Mouse (Mus musculus) mature B cell (primary cell): ENCODE measurements at regions not wholly inside any gene's neighbourhood (a gene's known extent, or its start where the extent isn't known, plus 50 kb on each side); places are given as distances from the start of the nearest gene placed in this dataset.

Experiments used
- in situ Hi-C: fragments of 300-500 bp; cut with MboI; formaldehyde crosslinking; loops from 2 replicates; pipeline ENCODE4 v1.14.3; 2019

DNA sequence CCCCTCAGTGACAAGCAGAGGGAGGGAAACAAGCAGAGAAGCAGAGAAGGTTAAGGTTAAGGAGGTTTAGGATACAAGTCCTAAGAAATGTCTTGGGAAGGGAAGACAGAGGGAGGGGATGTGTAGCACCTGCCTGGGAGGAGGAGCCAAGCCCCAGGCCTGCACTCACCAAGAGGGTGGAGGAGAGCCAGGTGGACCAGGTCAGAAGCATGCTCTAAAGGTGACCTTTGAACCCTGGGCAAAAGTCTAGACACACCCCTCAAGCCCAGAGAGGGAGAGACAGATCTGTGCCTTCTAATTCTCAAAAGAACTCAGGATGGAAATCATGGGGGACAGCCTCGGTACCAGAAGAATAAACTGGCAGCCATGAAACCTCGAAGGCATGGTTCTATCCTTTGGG lies 54.4 kb upstream of the Calm2 start:
- in situ Hi-C loops: no loop called here

DNA sequence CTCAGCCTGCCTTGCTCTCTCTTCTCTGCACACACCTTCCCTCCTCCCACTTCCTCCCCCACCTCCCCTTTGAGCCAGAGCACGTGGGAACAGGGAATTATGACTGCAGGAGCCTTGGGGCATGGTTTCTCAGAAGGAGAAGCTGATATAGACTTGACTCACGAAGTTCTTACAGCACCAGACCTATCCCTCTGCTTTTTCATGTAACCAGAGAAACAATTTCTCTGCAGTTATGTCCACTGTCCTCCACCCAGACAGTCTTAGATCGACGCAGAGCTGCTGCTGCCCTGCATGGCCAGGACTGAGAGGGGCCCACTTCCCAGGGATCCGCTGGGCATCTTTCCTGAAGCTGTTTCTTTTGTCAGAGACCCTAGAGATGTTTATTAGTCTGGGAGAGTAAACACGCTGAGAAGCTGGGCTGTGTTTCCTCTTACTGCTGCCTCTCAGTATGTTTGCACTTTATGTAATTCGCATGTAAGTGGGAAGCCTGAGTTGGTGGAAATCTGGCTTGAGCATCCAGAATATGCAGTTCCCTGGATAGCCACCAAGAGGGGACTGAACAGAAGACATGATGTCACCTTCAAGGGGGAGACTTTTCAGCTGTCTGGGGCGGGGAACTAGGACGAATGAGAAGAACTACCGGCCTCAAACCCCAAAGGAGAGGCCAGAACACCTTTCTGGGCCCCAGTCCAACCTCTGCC lies 55.1 kb upstream of the Calm2 start:
- in situ Hi-C loops: no loop called here

DNA sequence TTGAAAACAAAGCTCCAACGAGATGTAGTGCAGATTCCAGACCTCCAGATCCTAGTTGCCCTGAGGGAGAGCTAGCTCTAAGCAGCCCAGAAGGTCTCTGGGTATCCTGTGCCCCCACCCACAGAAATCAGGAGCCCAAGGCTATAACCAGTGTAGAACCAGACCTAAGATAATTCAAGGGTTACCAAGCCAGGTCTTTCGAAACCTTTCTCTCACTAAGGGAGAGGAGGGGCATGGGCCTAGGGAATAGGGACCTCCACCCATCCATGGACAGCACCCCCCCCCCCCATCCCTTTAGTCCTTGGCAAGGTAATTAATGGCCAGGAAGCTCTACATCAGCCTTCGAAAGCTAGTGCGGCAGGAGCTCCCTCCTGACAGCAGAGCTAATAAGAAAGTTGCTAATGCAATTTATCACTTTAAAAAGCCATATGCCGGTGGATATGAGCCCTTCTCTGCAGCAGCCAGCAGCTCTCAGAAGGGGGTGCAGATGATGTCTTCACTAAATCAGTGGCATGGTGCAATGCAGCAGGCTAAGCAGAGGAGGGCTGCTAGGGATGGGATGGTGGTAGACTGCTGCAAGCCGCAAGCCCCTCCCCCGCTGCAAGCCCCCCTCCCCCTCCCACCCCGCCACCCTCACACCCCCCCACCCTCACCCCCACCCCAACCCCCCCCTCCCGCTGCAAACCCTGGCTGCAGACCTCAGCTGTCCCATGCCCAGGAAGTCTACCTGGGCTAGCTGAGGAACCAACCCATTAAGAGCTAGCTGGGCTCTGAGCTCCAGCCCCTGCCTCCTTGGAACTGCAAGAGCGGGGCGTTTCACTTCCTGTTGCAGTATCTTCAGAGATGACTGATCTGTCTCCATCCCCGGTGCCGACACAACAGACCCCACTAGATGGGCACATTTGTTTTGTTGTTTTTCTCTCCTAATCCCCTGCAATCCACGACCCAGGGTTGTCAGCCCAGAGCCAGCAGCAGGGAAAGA lies 55.9 kb upstream of the Calm2 start:
- in situ Hi-C loops: no loop called here

DNA sequence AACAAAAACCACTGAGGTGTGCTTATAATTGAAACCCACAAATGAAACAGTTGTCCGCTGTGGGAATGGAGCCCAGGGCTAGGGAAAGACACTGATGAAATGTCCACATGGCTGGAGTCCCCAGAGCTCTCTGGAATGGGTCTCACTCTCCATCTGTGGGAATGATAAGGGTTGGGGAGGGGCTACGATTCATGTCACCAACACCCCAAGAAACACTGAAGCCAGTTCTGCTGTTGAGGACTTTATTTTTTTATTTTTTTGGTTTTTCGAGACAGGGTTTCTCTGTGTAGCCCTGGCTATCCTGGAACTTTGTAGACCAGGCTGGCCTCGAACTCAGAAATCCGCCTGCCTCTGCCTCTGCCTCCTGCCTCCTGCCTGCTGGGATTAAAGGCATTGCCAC lies 56.8 kb upstream of the Calm2 start:
- in situ Hi-C loops: no loop called here

DNA sequence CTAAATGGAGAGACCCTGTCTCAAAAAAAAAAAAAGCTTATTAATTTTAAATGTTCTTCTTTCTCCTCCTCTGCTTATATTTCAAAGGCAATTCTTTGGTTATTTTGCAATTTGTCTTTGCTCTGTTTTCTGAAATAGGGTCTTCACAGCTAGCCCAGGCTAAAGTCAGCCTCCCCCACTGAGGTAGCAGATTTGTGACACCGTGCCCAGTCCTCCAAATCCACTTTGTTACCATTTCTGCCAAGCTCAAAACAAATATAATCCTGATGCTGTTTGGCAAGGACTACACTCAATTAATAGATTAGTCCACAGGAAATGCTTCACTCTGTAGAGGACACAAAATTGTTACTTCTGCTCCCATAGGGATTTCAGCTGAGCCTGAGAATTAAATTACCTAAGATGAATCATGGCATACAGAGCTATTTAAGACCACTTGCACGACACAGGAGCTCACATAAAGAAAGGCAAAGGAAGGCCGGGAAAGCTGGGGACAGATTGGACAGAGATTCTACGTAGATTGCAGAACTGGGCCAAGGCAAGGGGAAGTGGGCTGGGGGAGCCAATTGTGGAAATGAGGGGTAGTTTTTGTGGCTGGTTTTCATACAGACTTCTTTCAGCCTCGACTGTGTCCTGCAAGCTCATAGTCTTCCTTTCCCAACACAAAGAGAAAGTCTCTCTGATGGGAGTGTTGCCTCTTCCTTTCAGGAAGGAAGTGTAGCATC lies 58.4 kb upstream of the Calm2 start:
- in situ Hi-C loops: no loop called here

DNA sequence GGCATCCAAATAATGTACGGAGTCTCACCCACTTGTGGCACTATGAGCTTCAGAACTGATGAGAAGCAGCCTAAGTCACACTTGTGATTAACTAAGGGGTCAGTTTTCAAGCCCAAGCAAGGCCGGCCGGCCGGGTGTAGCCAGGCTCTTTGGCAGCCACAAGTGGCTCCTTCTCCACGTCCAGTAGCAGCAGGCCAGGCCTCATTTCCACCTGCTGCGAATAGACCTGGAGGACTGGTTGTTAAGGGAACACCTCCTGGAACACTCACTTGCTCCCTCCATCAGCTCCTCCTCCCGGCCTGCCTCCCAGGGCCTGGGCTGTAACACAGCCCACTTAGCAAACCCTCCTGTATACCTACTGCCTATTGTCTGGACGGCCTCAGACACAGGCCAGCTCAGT lies 61.1 kb upstream of the Calm2 start:
- in situ Hi-C loops: no loop called here

DNA sequence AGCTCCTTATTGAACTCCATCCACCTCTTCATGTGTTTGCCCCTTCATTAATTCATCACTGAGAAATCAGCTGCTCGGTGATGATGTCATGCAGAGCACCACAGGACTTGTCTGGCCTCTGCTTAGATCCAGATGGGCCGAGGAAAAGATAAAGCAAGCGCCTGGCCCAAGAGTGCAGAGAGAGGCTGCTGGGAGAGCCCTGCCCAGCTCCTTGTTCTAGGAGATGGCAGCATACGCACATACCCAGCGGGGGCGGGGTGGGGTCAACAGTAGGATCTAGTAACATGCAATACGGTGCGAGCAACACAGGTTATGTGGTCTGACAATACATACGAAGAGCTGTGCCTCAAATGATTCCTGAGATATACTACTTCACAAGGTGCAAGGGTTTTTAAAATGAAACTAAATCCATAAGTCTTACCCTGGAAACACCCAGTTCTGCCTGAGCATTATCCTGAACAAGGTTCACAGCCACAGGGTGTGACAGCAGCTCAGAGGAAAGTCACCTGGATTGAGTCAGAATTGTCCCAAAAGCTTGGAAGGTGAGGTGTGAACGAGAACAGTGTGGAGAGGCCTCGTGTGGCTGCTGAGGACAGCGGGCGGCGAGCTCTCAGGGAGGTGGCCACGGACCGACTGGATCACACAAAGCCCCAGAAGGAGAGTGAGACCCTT lies 62.0 kb upstream of the Calm2 start:
- in situ Hi-C loops: no loop called here

DNA sequence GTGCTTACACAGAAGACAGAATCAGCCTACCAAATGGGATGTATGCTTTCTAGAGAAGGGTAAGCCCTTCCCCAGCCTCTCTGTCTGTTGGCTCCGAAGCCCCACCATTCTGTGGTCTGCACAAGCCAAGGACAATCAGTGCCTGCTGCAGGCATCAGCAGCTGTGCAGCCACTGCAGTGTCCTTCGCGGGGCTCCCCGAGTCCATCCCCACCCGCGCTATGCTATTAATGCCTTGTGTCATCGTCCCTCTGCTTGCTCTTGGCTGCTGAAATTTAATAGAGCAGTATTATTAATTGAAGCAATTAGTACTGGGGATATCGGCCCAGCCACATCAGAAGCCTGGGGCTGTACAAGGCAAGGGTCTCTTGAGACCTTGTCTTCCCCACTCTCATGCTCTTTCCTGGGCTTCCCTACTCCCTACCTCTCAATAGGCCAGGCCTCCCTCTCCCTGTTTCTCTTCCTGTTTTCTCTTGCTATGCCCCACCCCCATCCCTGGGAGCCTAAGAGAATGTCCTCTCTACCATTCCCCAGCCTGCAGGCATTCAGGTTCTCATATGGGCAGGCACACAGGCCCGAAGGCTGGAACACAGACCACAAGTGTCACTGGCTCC lies 65.4 kb upstream of the Calm2 start:
- in situ Hi-C loops: no loop called here

DNA sequence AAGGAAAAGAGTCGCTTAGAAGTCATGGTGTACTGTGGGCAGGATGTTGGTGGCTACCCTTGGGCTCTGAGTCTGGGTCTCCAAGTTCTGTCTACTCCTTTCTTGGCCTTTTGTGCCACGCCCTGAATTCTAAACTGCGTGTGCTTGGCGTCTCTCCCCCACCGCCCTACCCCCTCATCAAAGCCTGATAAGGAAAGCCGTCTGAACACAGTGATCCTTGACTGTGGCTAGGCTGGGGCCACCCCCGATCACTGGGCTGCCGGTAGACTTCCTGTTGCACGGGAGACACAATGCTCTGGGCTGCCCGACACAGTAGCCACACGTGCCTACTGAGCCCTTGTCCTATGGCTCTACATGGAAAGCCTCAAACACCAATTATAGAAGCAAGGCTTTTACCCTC lies 67.1 kb upstream of the Calm2 start:
- in situ Hi-C loops: no loop called here

DNA sequence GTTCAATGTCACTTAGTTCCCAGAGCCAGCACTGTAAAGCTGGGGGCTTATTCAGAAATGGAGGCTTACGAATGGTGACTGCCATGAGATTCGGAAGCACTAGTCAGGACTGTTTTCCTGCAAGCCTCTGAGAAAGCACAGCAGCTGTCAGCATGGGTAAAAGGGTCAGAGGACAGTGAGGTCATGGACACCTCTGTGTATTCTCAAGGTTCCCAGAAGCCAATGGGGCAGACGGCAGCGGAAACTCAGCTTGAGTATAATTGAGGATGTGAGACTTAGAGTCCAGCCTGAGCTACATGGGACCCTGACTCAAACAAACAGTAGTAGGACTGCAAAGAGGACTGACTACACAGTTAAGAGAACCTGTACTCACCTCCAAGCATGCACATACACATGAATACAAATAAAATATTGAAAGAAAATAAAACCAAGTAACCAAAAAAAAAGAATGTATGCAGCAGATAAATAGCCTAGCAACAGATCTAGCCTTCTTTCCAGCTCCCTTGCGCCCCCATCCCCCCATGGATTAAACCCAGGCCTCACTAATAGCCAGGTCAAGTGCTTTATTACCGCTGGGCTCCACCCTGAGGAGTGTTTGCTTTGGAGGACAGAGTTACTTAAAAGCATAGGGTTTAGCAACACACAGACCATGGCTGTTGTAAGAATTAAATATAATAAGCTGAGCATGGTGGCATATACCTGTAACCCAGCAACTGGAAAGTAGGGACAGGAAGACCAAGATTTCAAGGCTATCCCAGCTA lies 67.8 kb upstream of the Calm2 start:
- in situ Hi-C loops: no loop called here

DNA sequence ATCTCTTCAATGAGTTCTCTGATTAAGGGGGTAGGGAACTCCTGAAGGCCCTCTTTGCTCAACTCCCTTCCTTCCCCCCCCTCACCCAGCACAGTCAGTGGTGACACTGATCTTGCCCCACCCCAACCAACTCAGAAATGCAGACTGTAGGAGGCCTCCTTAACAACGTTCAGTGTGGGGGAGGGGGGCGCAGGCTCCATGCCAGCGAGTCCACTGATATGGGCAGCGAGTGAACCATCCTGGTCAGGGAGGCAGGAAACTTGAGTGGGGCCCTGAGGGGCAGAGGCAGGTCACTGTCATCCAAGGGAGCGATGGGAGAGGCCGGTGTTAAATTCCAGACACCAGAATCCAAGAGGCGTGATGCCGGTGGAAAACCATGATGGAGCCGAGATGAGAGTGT lies 70.5 kb upstream of the Calm2 start:
- in situ Hi-C loops: no loop called here

DNA sequence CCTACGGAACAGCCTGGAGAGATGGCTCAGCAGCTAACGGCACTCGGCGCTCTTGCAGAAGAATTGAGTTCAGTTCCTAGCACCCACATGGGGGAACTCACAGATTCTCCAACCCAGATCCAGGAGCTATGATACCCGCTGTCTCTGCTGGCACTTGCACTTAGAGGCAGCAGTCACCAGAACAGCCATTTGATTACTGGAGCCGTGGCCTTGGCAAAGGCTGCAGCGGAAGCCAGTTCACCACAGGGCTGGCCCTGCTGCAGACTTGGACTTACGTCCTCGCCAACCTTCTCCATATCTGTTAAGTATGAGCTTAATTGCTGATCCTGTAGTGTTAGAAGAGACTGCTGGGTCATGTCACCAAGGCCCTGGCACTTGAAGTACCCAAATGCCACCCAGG lies 72.7 kb upstream of the Calm2 start:
- in situ Hi-C loops: no loop called here

DNA sequence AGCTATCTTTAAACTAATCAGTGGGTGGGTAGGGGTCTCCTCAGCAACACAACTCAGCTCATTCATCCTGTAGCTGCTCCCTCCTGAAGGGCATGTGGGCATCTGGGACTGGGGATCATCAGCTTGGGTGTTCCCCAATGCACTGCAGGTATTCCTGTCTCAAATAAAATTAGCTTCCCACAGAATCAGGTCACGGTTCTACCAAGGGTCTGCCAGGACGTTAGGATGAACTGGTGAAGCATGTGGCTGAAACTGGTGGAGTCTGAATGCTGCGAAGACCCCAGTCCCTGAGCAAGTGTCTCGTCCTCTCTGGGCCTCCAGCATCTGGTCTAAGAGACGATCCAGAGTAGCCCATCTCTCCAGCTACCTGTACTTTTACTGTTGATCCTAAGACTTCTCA lies 74.1 kb upstream of the Calm2 start:
- in situ Hi-C loops: no loop called here

DNA sequence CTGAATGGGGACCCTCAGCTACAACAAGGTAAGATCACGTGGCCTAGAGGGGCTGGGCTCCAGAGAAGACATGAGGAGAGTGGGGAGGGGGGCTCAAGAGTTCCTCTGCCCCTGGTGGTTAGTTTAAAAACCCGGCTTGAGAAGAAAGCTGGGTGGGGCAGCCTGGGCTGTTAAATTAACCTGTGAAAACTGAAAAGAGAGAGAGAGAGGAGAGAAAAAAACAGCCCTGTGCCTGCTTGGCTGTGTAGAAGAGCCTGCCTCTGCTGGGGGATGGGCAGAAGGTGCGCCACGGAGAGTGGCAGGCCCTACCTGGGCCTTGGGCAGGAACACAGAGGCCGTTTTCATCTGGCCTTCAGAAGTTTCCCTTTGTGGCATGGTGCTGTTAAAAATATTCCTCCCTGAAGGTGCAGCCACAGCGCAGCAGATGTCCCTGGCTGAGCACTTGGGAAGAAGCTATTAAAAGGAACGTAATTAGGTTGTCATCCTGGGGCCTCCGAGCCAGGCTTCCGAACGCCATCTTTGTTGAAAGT lies 75.0 kb upstream of the Calm2 start:
- in situ Hi-C loops: no loop called here

DNA sequence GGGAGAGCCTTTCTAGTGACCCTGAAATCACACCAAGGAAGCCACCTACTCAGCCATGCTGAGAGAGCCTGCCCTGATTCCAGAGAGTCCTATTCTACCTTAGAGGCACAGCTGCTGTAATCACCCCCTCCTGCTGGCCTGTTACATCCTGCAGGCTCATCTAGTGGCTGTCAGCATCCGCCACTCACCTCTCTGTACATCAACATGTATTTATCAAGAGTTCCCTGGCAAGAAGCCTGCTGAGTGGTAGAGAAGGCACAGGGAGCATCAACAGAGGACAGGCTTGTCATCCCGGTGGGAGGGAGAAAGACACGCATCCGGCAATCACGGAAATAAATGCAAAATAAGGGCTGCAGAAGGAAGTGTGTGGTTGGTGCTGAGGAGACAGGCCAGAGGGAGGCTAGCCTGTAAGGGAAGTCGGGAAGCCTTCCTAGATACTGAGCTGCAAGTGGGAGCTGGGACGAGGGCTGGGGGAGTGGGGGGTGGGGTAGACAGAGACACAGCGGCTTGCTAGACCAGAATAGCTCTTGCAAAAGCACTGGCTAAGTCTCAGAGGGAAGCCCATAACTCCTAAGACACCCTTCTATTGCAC lies 75.9 kb upstream of the Calm2 start:
- in situ Hi-C loops: no loop called here

DNA sequence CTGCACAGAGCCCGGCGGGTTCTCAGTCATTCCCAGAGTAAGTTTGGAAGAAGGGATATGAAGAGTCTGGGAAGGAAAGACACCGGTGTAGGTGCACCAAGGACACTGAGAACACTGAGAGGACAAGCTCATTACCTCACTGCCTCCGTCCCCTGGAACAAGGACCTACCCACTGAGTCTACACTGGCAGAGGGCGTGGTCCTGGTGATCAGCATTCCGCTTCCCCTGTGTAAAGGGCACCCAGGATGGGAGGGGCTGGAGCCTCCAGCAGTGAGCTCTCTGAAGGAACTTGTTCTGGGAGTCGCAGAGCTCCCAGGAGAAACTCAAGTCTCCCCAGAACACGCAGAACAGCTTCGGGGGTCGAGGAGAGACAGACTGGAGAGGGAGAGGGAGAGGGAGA lies 76.9 kb upstream of the Calm2 start:
- in situ Hi-C loops: no loop called here

DNA sequence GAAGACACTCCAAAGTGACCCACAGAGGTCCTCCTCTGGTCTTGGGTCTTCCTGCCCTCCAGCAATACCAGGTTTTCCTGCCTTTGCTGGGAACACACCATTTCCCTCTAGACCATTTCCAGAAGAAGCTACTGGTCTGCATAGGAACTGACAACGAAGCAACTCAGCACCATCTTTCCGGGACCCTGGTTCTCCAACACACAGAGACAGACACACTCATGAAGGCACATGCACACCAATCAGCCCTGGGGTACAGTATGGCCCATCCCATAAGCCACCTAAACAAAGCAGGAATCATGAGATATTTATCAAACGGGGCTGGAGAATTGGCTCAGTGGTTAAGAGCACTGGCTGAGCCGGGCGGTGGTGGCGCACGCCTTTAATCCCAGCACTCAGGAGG lies 80.4 kb upstream of the Calm2 start:
- in situ Hi-C loops: no loop called here

DNA sequence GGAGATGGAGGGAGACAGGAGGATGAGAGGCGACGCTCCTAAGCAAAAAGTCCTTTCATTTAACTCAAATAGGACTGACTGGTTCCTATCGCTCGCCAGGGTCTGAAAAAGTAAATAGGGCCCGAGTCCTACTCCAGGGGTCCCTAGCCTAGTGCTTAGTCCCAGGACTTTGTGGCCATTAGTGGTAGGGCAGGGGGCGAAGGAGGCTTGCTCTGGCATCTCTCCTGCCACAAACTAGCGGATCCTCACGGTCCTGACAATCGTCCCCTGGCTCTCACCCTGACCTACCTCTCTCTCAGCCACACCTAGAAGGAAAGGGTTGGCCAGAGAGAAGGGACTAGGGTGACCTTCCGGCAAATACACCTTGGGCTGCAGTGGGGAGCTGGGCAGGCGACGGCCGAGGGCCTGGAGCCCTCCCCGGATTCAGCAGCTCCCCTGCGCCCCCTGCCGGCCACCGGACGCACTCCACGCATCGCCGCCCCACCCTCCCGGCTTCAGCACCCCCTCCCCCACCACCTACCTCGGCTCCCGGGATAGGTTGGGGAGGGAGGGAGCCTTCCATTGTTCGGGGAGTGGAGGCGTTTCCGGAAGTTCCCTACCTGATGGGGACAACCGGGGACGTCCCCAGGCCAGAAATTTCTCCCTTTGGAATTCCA lies 83.6 kb upstream of the Calm2 start:
- in situ Hi-C loops: no loop called here

DNA sequence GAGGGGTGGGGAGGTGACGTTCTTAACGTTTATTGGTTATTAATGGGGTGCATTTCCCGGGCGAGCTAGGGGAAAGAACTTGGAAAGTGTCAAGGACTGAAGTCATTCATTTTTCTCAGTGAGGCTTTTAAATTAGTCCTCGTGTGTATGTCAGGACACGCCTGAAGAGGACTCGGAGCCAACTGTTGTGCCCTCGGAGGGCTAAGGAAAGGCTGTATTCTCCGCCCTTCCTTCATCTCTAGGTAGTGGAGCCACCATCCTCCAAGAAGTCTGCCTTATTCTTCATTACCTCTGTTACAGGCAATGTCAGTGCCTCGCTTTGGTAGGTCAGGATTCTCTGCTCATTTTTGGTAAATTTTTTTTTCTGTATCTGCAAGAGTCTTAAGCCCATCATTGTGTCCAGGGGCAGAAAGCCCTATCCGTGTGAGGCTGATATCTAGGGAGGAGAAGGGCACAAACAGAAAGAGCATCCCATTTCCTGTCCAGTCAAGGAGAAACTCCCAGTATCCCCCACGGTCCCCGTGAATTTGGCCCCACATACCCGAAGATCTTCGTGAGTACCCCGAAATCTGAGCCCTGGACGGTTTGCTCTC lies 84.2 kb upstream of the Calm2 start:
- in situ Hi-C loops: no loop called here
